Mouse (Mus musculus): ENCODE results near the gene Junb. TPM values are rescaled to one million over a fixed set of nuclear protein-coding genes. Genes with fewer than 3 reads are reported as not detected.

Gene Junb
- polyA plus RNA-seq, 1 experiment: 128 TPM

GRCm38 (mm10) chr8:84986379-84986945 lies 7.9 kb upstream of the Junb start:
- DNase-seq: no peak
- no peaks in the 10 kb centered on the region for H3K27me3 ChIP-seq (ENCODE audit: control insufficient read depth, insufficient read depth, low read length)
- H3K4me1 ChIP-seq (replicated peaks; ENCODE audit: control insufficient read depth, insufficient read depth, low read length): peaks cover 39% of the 10 kb centered on the region
- 48% methylated on average over 8 of the region's 8 CpGs for WGBS
- H3K27ac ChIP-seq (ENCODE audit: control insufficient read depth, insufficient read depth, low read length): peak overlapping the region; percentile 33
- no peaks in the 10 kb centered on the region for H3K36me3 ChIP-seq (ENCODE audit: control insufficient read depth, insufficient read depth, low read length)
- H3K4me3 ChIP-seq (ENCODE audit: control insufficient read depth, insufficient read depth, low read length): peak overlapping the region; percentile 58
- TF ChIP-seq POLR2A (IDR thresholded peaks at IDR 0.05; ENCODE audit: control insufficient read depth, extremely low read depth, insufficient read depth, low read length, poor library complexity): no peak
- TF ChIP-seq CTCF (IDR thresholded peaks at IDR 0.05; ENCODE audit: borderline replicate concordance, control insufficient read depth, extremely low read depth, insufficient read depth, low read length, poor library complexity): no peak

- peak; percentile 90 for DNase-seq
- H3K36me3 ChIP-seq (ENCODE audit: control insufficient read depth, insufficient read depth, low read length): no peaks in the 10 kb centered on the region
- no peak for TF ChIP-seq CTCF (IDR thresholded peaks at IDR 0.05; ENCODE audit: borderline replicate concordance, control insufficient read depth, extremely low read depth, insufficient read depth, low read length, poor library complexity)
- no peak; the same call in 1 of the 2 replicates for TF ChIP-seq POLR2A (IDR thresholded peaks at IDR 0.05; ENCODE audit: control insufficient read depth, extremely low read depth, insufficient read depth, low read length, poor library complexity)
- H3K27ac ChIP-seq (ENCODE audit: control insufficient read depth, insufficient read depth, low read length): peak overlapping the region; percentile 33
- H3K4me1 ChIP-seq (replicated peaks; ENCODE audit: control insufficient read depth, insufficient read depth, low read length): peaks cover 39% of the 10 kb centered on the region
- peak overlapping the region; percentile 58 for H3K4me3 ChIP-seq (ENCODE audit: control insufficient read depth, insufficient read depth, low read length)
- H3K27me3 ChIP-seq (ENCODE audit: control insufficient read depth, insufficient read depth, low read length): no peaks in the 10 kb centered on the region
- under 1% methylated on average over 53 of the region's 53 CpGs for WGBS
Measured at GRCm38 (mm10) chr8:84985684-84986378, 7.3 kb upstream of the Junb start.

GRCm38 (mm10) chr8:84985049-84985683 lies 6.6 kb upstream of the Junb start:
- Histone ChIP-seq H3K27me3 (ENCODE audit: control insufficient read depth, insufficient read depth, low read length) (no peaks in the 10 kb centered on the region), H3K4me3 (ENCODE audit: control insufficient read depth, insufficient read depth, low read length) (peak overlapping the region; percentile 58), H3K4me1 (replicated peaks; ENCODE audit: control insufficient read depth, insufficient read depth, low read length) (peaks cover 40% of the 10 kb centered on the region), H3K36me3 (ENCODE audit: control insufficient read depth, insufficient read depth, low read length) (no peaks in the 10 kb centered on the region), H3K27ac (ENCODE audit: control insufficient read depth, insufficient read depth, low read length) (peak overlapping the region; percentile 22; the same call in 1 of the 2 replicates)
- TF ChIP-seq CTCF (IDR thresholded peaks at IDR 0.05; ENCODE audit: borderline replicate concordance, control insufficient read depth, extremely low read depth, insufficient read depth, low read length, poor library complexity) (no peak), POLR2A (IDR thresholded peaks at IDR 0.05; ENCODE audit: control insufficient read depth, extremely low read depth, insufficient read depth, low read length, poor library complexity) (no peak)
- 5% methylated on average over 23 of the region's 23 CpGs for WGBS
- DNase-seq: no peak

GRCm38 (mm10) chr8:84984294-84985048 lies 6.0 kb upstream of the Junb start:
- peak; percentile 28 for DNase-seq
- Histone ChIP-seq H3K27ac (ENCODE audit: control insufficient read depth, insufficient read depth, low read length) (peak overlapping the region; percentile 22; the same call in 1 of the 2 replicates), H3K27me3 (ENCODE audit: control insufficient read depth, insufficient read depth, low read length) (no peaks in the 10 kb centered on the region), H3K4me1 (replicated peaks; ENCODE audit: control insufficient read depth, insufficient read depth, low read length) (peaks cover 46% of the 10 kb centered on the region), H3K36me3 (ENCODE audit: control insufficient read depth, insufficient read depth, low read length) (no peaks in the 10 kb centered on the region), H3K4me3 (ENCODE audit: control insufficient read depth, insufficient read depth, low read length) (no peak overlapping the region)
- TF ChIP-seq POLR2A (IDR thresholded peaks at IDR 0.05; ENCODE audit: control insufficient read depth, extremely low read depth, insufficient read depth, low read length, poor library complexity): no peak
- no peak for TF ChIP-seq CTCF (IDR thresholded peaks at IDR 0.05; ENCODE audit: borderline replicate concordance, control insufficient read depth, extremely low read depth, insufficient read depth, low read length, poor library complexity)
- WGBS: 62% methylated on average over 16 of the region's 16 CpGs

- TF ChIP-seq POLR2A (IDR thresholded peaks at IDR 0.05; ENCODE audit: control insufficient read depth, extremely low read depth, insufficient read depth, low read length, poor library complexity) (no peak), CTCF (IDR thresholded peaks at IDR 0.05; ENCODE audit: borderline replicate concordance, control insufficient read depth, extremely low read depth, insufficient read depth, low read length, poor library complexity) (no peak)
- H3K4me1 ChIP-seq (replicated peaks; ENCODE audit: control insufficient read depth, insufficient read depth, low read length): peaks cover 50% of the 10 kb centered on the region
- no peak for DNase-seq
- 0 out of 2 replicates have a peak overlapping the region, but pooled peaks have one; percentile 22 for H3K27ac ChIP-seq (ENCODE audit: control insufficient read depth, insufficient read depth, low read length)
- H3K4me3 ChIP-seq (ENCODE audit: control insufficient read depth, insufficient read depth, low read length): no peak overlapping the region
- WGBS: 19% methylated on average over 3 of the region's 3 CpGs
- no peaks in the 10 kb centered on the region for H3K36me3 ChIP-seq (ENCODE audit: control insufficient read depth, insufficient read depth, low read length)
- H3K27me3 ChIP-seq (ENCODE audit: control insufficient read depth, insufficient read depth, low read length): no peaks in the 10 kb centered on the region
Measured at GRCm38 (mm10) chr8:84982499-84983011, 4.0 kb upstream of the Junb start.

All from thymus, adult 2 months (tissue).